Mouse (Mus musculus): ENCODE results near the gene Cst13. TPM values are rescaled to one million over a fixed set of nuclear protein-coding genes. Genes with fewer than 3 reads are reported as not detected.

Cst13 gene
- polyA plus RNA-seq, 1 experiment from 2014 or later = not detected

- Histone ChIP-seq H3K36me3 (no peaks in the 10 kb centered on the region), H3K27me3 (replicated peaks) (no peaks in the 10 kb centered on the region), H3K4me2 (replicated peaks) (no peak overlapping the region), H3K4me1 (no peaks in the 10 kb centered on the region), H3K4me3 (no peak overlapping the region), H3K9me3 (no peaks in the 10 kb centered on the region), H3K9ac (no peak overlapping the region), H3K27ac (no peak overlapping the region)
- ATAC-seq (ENCODE audit: low FRiP score, low read depth) = no peak
- 79% methylated on average over 8 of the region's 8 CpGs for whole genome bisulfite sequencing
These were observed 36.9 kb downstream of the Cst13 start for GRCm38 (mm10) chr2:148856630-148857400.

- no peaks in the 10 kb centered on the region for H3K4me1 ChIP-seq
- ATAC-seq (ENCODE audit: low FRiP score, low read depth) = no peak
- H3K4me3 ChIP-seq = no peak overlapping the region
- H3K4me2 ChIP-seq (replicated peaks) = no peak overlapping the region
- no peaks in the 10 kb centered on the region for H3K36me3 ChIP-seq
- no peak overlapping the region for H3K9ac ChIP-seq
- H3K27me3 ChIP-seq (replicated peaks) = no peaks in the 10 kb centered on the region
- H3K27ac ChIP-seq = no peak overlapping the region
- H3K9me3 ChIP-seq = no peaks in the 10 kb centered on the region
- 86% methylated on average over 4 of the region's 4 CpGs for WGBS
These were observed 37.6 kb downstream of the Cst13 start for GRCm38 (mm10) chr2:148857506-148857905.

- no peak overlapping the region for H3K4me3 ChIP-seq
- no peaks in the 10 kb centered on the region for H3K9me3 ChIP-seq
- no peak overlapping the region for H3K4me2 ChIP-seq (replicated peaks)
- no peak overlapping the region for H3K27ac ChIP-seq
- no peaks in the 10 kb centered on the region for H3K36me3 ChIP-seq
- no peak for ATAC-seq (ENCODE audit: low FRiP score, low read depth)
- H3K9ac ChIP-seq = no peak overlapping the region
- H3K4me1 ChIP-seq = no peaks in the 10 kb centered on the region
- no peaks in the 10 kb centered on the region for H3K27me3 ChIP-seq (replicated peaks)
- WGBS = 89% methylated on average over 4 of the region's 4 CpGs
These were observed 41.1 kb downstream of the Cst13 start for GRCm38 (mm10) chr2:148860993-148861392.

DNA sequence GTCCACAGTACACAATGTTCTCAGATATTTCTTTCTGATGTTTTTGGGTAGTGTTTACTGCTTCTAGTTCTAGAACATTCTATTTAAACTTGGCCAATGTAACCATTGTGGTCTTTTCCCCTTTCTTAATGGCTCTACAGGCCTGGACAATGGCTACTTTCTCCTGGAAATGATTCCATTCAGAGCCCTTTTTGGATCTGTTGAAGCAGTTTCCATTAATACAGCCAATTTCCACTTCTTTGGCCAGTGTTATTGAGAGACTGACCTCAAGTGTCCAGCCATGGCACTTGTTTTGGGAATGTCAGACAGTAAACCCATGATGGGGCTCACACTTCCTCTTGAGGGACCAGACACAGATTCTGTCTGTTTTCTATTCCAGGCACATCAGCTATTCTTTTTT lies 41.8 kb downstream of the Cst13 start:
- Histone ChIP-seq H3K4me1 (no peaks in the 10 kb centered on the region), H3K36me3 (no peaks in the 10 kb centered on the region), H3K27me3 (replicated peaks) (no peaks in the 10 kb centered on the region), H3K27ac (no peak overlapping the region), H3K9me3 (no peaks in the 10 kb centered on the region), H3K4me2 (replicated peaks) (no peak overlapping the region), H3K4me3 (no peak overlapping the region), H3K9ac (no peak overlapping the region)
- no peak for ATAC-seq (ENCODE audit: low FRiP score, low read depth)

DNA sequence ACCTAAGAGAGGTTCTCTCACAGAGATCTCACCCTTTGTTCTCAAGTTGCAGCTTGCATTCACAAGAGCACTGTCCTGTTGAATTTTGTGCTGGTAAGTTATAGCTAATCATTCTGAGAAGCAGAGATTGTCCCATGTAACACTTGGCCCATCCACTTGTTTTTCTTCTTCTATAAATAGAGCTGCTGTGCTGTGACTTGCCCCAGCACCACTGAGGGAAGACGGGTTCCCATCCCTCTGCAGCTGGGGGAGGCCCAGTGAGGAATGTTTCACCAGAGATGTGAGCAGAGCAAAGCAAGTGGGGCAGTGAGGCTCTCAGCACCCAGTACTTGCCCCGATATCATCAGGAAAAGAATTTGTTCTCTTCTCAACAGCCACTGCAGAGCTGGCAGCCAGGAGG lies 45.1 kb downstream of the Cst13 start, which contains the start of gene 9230104L09Rik:
9230104L09Rik (minus strand) TSS at position 73 of the 400 bp plus-strand sequence.
- Histone ChIP-seq H3K27me3 (replicated peaks) (no peaks in the 10 kb centered on the region), H3K4me3 (no peak within 1 kb of the TSS), H3K4me1 (no peaks in the 10 kb centered on the region), H3K9me3 (no peaks in the 10 kb centered on the region), H3K36me3 (no peaks in the 10 kb centered on the region), H3K9ac (no peak within 1 kb of the TSS), H3K4me2 (replicated peaks) (no peak within 1 kb of the TSS), H3K27ac (no peak within 1 kb of the TSS)
- ATAC-seq (ENCODE audit: low FRiP score, low read depth) = no peak
- 73% methylated on average over 2 of the region's 2 CpGs for WGBS

GRCm38 (mm10) chr2:148868959-148869358 lies 49.1 kb downstream of the Cst13 start:
- H3K9ac ChIP-seq = no peak overlapping the region
- H3K36me3 ChIP-seq = peaks cover 22% of the 10 kb centered on the region
- H3K27me3 ChIP-seq (replicated peaks) = no peaks in the 10 kb centered on the region
- H3K4me2 ChIP-seq (replicated peaks) = no peak overlapping the region
- H3K4me3 ChIP-seq = no peak overlapping the region
- peaks cover 17% of the 10 kb centered on the region for H3K4me1 ChIP-seq
- WGBS = 81% methylated on average over 1 of the region's 1 CpGs
- H3K9me3 ChIP-seq = no peaks in the 10 kb centered on the region
- ATAC-seq (ENCODE audit: low FRiP score, low read depth) = no peak
- H3K27ac ChIP-seq = no peak overlapping the region

GRCm38 (mm10) chr2:148870526-148870925 lies 50.6 kb downstream of the Cst13 start:
- Histone ChIP-seq H3K27me3 (replicated peaks) (no peaks in the 10 kb centered on the region), H3K27ac (no peak overlapping the region), H3K36me3 (peaks cover 22% of the 10 kb centered on the region), H3K4me2 (replicated peaks) (no peak overlapping the region), H3K9ac (no peak overlapping the region), H3K4me3 (no peak overlapping the region), H3K9me3 (no peaks in the 10 kb centered on the region), H3K4me1 (peaks cover 24% of the 10 kb centered on the region)
- ATAC-seq (ENCODE audit: low FRiP score, low read depth) = no peak
- 92% methylated on average over 3 of the region's 3 CpGs for WGBS

- peaks cover 27% of the 10 kb centered on the region for H3K4me1 ChIP-seq
- no peak overlapping the region for H3K4me3 ChIP-seq
- WGBS = 89% methylated on average over 4 of the region's 4 CpGs
- no peak for ATAC-seq (ENCODE audit: low FRiP score, low read depth)
- H3K4me2 ChIP-seq (replicated peaks) = peak overlapping the region; percentile 87
- H3K9me3 ChIP-seq = no peaks in the 10 kb centered on the region
- no peaks in the 10 kb centered on the region for H3K27me3 ChIP-seq (replicated peaks)
- peaks cover 22% of the 10 kb centered on the region for H3K36me3 ChIP-seq
- H3K27ac ChIP-seq = no peak overlapping the region
- no peak overlapping the region for H3K9ac ChIP-seq
These were observed 53.0 kb downstream of the Cst13 start for GRCm38 (mm10) chr2:148872860-148873259.

GRCm38 (mm10) chr2:148874224-148874616 lies 54.3 kb downstream of the Cst13 start:
- H3K4me2 ChIP-seq (replicated peaks) = peak overlapping the region; percentile 87
- 68% methylated on average over 3 of the region's 3 CpGs for WGBS
- H3K27me3 ChIP-seq (replicated peaks) = no peaks in the 10 kb centered on the region
- peak overlapping the region; percentile 86 for H3K4me3 ChIP-seq
- peaks cover 22% of the 10 kb centered on the region for H3K36me3 ChIP-seq
- H3K4me1 ChIP-seq = peaks cover 27% of the 10 kb centered on the region
- H3K27ac ChIP-seq = no peak overlapping the region
- peak overlapping the region; percentile 82 for H3K9ac ChIP-seq
- no peaks in the 10 kb centered on the region for H3K9me3 ChIP-seq
- ATAC-seq (ENCODE audit: low FRiP score, low read depth) = peak; percentile 0; the same call in 1 of the 2 replicates

GRCm38 (mm10) chr2:148874617-148875334 lies 54.9 kb downstream of the Cst13 start:
- 2% methylated on average over 34 of the region's 34 CpGs for WGBS
- H3K9me3 ChIP-seq = no peaks in the 10 kb centered on the region
- H3K4me1 ChIP-seq = peaks cover 27% of the 10 kb centered on the region
- H3K4me2 ChIP-seq (replicated peaks) = peak overlapping the region; percentile 87
- H3K27ac ChIP-seq = peak overlapping the region; percentile 46; the same call in 1 of the 2 replicates
- H3K4me3 ChIP-seq = peak overlapping the region; percentile 86
- peaks cover 22% of the 10 kb centered on the region for H3K36me3 ChIP-seq
- H3K27me3 ChIP-seq (replicated peaks) = no peaks in the 10 kb centered on the region
- peak overlapping the region; percentile 82 for H3K9ac ChIP-seq
- ATAC-seq (ENCODE audit: low FRiP score, low read depth) = peak; percentile 81

GRCm38 (mm10) chr2:148875335-148875811 lies 55.5 kb downstream of the Cst13 start, which contains the start of gene Cst3:
Gene Cst3, minus strand, starts transcription at chr2:148875692.
- Histone ChIP-seq H3K27me3 (replicated peaks) (no peaks in the 10 kb centered on the region), H3K36me3 (peaks cover 21% of the 10 kb centered on the region), H3K9ac (peak within 1 kb of the TSS; percentile 82), H3K9me3 (no peaks in the 10 kb centered on the region), H3K27ac (peak within 1 kb of the TSS; percentile 46; the same call in 1 of the 2 replicates), H3K4me2 (replicated peaks) (peak within 1 kb of the TSS; percentile 87), H3K4me3 (peak within 1 kb of the TSS; percentile 86), H3K4me1 (peaks cover 27% of the 10 kb centered on the region)
- under 1% methylated on average over 19 of the region's 19 CpGs for WGBS
- ATAC-seq (ENCODE audit: low FRiP score, low read depth) = peak; percentile 96

DNA sequence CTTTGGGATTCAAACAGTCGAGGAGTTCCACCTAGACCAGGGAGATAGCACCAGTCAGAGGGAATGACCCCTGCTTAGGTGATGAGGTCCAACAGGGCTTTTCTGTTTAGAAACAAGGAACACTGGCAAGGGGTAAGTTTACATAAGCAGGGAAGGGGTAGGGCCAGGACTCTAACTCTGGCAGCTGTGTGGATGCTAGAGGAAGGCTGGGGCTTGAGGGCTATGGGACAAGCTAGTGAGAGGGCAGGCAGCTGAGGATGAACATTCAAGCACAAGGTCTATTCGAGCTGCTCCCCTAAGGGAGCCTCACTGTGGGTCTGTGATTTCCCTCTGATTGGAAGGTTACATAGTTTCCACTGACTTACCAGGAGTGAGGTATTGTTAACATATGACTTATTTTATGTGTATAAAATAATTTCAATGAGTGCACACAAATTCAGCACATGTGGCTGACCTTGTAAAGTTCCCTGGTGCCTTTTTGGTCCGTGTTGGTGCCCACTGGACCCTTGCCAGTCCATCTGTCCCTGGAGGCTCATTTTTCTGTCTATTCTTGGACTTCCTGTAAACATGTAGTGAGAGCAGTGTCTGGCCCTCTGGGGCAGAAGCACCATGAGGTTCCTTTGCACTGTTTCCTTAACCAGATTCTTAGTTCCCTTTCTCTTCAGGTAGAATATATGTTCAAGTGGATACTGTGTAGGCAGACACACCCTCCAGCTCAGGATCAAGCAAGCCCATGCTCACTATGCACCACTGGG lies 57.3 kb downstream of the Cst13 start:
- 57% methylated on average over 3 of the region's 3 CpGs for WGBS
- no peaks in the 10 kb centered on the region for H3K27me3 ChIP-seq (replicated peaks)

More for the DNA sequence above, 57.3 kb downstream of the Cst13 start:
- Histone ChIP-seq H3K4me3 (no peak overlapping the region), H3K36me3 (peaks cover 2% of the 10 kb centered on the region; the same call in 1 of the 2 replicates), H3K9me3 (no peaks in the 10 kb centered on the region), H3K4me1 (peaks cover 27% of the 10 kb centered on the region), H3K9ac (no peak overlapping the region), H3K4me2 (replicated peaks) (no peak overlapping the region), H3K27ac (no peak overlapping the region)
- ATAC-seq (ENCODE audit: low FRiP score, low read depth) = no peak
